Mouse (Mus musculus) heart, embryonic 14.5 days (tissue): ENCODE measurements around the gene Ankrd13b. TPM values are rescaled to one million over a fixed set of nuclear protein-coding genes. Genes with fewer than 3 reads are reported as not detected.
A peak's percentile ranks its signal among the peaks of the same experiment; 100 is the strongest.

Experiments used
- ATAC-seq: fragments of 200-750 bp; cut with Nextera tagmentation; 2 replicates; pipeline ENCODE4 v1.8.0; 2017; ENCODE audit warnings: low read depth, moderate TSS enrichment; ENCODE audit not compliant: insufficient number of reproducible peaks, insufficient read depth, low FRiP score
- H3K27ac ChIP-seq, 2 experiments: fragments of 200-500 bp in 1 of 2; fragments of 300-500 bp in 1 of 2; sonication (generic) in 1 of 2; replicated peaks in 1 of 2; 2 replicates each; pipeline ENCODE4 v1.5.1; 2012 to 2014; ENCODE audit warnings: low read depth in 2 of 2, low read length in 2 of 2, control low read depth in 1 of 2, mild to moderate bottlenecking in 1 of 2, mixed read lengths in 1 of 2; ENCODE audit not compliant: control insufficient read depth in 1 of 2, insufficient read depth in 1 of 2
- H3K27me3 ChIP-seq: fragments of 300-500 bp; sonication (generic); 2 replicates; pipeline ENCODE4 v1.6.1; 2014; ENCODE audit warnings: mild to moderate bottlenecking, low read length, control low read depth; ENCODE audit not compliant: control insufficient read depth, insufficient read depth
- H3K36me3 ChIP-seq: fragments of 300-500 bp; sonication (generic); 2 replicates; pipeline ENCODE4 v1.6.1; 2014; ENCODE audit warnings: mild to moderate bottlenecking, control low read depth, low read length, mixed read lengths; ENCODE audit not compliant: control insufficient read depth, insufficient read depth
- H3K4me1 ChIP-seq, 2 experiments: fragments of 200-500 bp in 1 of 2; fragments of 300-500 bp in 1 of 2; sonication (generic) in 1 of 2; 2 replicates each; pipeline ENCODE4 v1.6.1; 2012 to 2014; ENCODE audit warnings: low read length in 2 of 2, control low read depth in 1 of 2, mixed read lengths in 1 of 2; ENCODE audit not compliant: control insufficient read depth in 2 of 2, insufficient read depth in 2 of 2
- H3K4me2 ChIP-seq: fragments of 300-500 bp; sonication (generic); 2 replicates; pipeline ENCODE4 v1.6.1; 2014; ENCODE audit warnings: mild to moderate bottlenecking, low read length
- H3K4me3 ChIP-seq, 2 experiments: fragments of 200-500 bp in 1 of 2; fragments of 300-500 bp in 1 of 2; sonication (generic) in 1 of 2; 2 replicates each; pipeline ENCODE4 v1.5.1; 2012 to 2014; ENCODE audit warnings: low read length in 2 of 2, mild to moderate bottlenecking in 2 of 2, control low read depth in 1 of 2, low read depth in 1 of 2, moderate library complexity in 1 of 2; ENCODE audit not compliant: control insufficient read depth in 1 of 2, insufficient read depth in 1 of 2
- H3K9ac ChIP-seq: fragments of 300-500 bp; sonication (generic); 2 replicates; pipeline ENCODE4 v1.6.1; 2014; ENCODE audit warnings: mild to moderate bottlenecking, low read length
- H3K9me3 ChIP-seq: fragments of 300-500 bp; sonication (generic); 2 replicates; pipeline ENCODE4 v1.6.1; 2016; ENCODE audit warnings: low read length, control low read depth; ENCODE audit not compliant: control insufficient read depth
- WGBS: fragments of 180-500 bp; shearing (Covaris S2); extraction: QIAGEN DNeasy Blood & Tissue Kit; methylation state at CpG from one replicate; pipeline ENCODE4 v1.1.7; 2014; 5-methylcytosine and 5-hydroxymethylcytosine counted together
- polyA plus RNA-seq: library from polyadenylated mRNA; unstranded; fragments of >200 nt; fragmentation: Nextera tagmentation; extraction: Ambion mirVana; gene quantifications from 2 replicates; pipeline ENCODE4 v1.2.1, GENCODE M21; 2014

Gene Ankrd13b
- polyA plus RNA-seq, 1 experiment from 2014 or later, result 5.2 TPM

- WGBS, result 58% methylated on average over 5 of the region's 5 CpGs
Measured at GRCm38 (mm10) chr11:77519043-77519442, 29.6 kb upstream of the Ankrd13b start, which contains the start of gene Gm10392. Gene Gm10392, minus strand, starts transcription at chr11:77519198.

GRCm38 (mm10) chr11:77518051-77518798 lies 28.7 kb upstream of the Ankrd13b start:
- ATAC-seq, result no peak
- Histone ChIP-seq H3K36me3 (no peaks in the 10 kb centered on the region), H3K4me1 (peaks cover 18 to 21% of the 10 kb centered on the region in 2 experiments), H3K9ac (no peak overlapping the region), H3K27me3 (peaks cover 8% of the 10 kb centered on the region), H3K4me2 (no peak overlapping the region), H3K4me3 (no peak overlapping the region), H3K9me3 (no peaks in the 10 kb centered on the region), H3K27ac (no peak overlapping the region)
- WGBS, result 81% methylated on average over 27 of the region's 27 CpGs

More at GRCm38 (mm10) chr11:77519043-77519442, 29.6 kb upstream of the Ankrd13b start, which contains the start of gene Gm10392:
- ATAC-seq, result no peak
- no peak within 1 kb of the TSS for H3K27ac ChIP-seq
- no peak within 1 kb of the TSS for H3K4me2 ChIP-seq
- peaks cover 12 to 16% of the 10 kb centered on the region in 2 experiments for H3K4me1 ChIP-seq
- no peaks in the 10 kb centered on the region for H3K9me3 ChIP-seq
- no peaks in the 10 kb centered on the region for H3K36me3 ChIP-seq
- no peak within 1 kb of the TSS for H3K4me3 ChIP-seq
- no peak within 1 kb of the TSS for H3K9ac ChIP-seq
- peaks cover 8% of the 10 kb centered on the region for H3K27me3 ChIP-seq

- no peak for ATAC-seq
- WGBS, result 89% methylated on average over 5 of the region's 5 CpGs
- Histone ChIP-seq H3K27me3 (peaks cover 8% of the 10 kb centered on the region), H3K4me3 (no peak overlapping the region), H3K9ac (no peak overlapping the region), H3K36me3 (no peaks in the 10 kb centered on the region), H3K27ac (no peak overlapping the region), H3K9me3 (no peaks in the 10 kb centered on the region), H3K4me1 (peaks cover 21 to 27% of the 10 kb centered on the region in 2 experiments), H3K4me2 (peak overlapping the region; percentile 98; the same call in 1 of the 2 replicates)
Measured at GRCm38 (mm10) chr11:77516553-77517425, 27.3 kb upstream of the Ankrd13b start.

GRCm38 (mm10) chr11:77515637-77516552 lies 26.4 kb upstream of the Ankrd13b start, which contains the start of gene Trp53i13:
Gene Trp53i13, minus strand, starts transcription at chr11:77515980.
- 11% methylated on average over 39 of the region's 39 CpGs for WGBS
- H3K4me2 ChIP-seq, result peak within 1 kb of the TSS; percentile 98
- H3K4me3 ChIP-seq, result peak within 1 kb of the TSS; percentile 52 to 56
- H3K9me3 ChIP-seq, result no peaks in the 10 kb centered on the region
- H3K9ac ChIP-seq, result peak within 1 kb of the TSS; percentile 70
- peaks cover 8% of the 10 kb centered on the region for H3K27me3 ChIP-seq
- H3K36me3 ChIP-seq, result no peaks in the 10 kb centered on the region
- H3K27ac ChIP-seq, result peak within 1 kb of the TSS in 1 of 2 experiments; percentile 63; a peak in 1 of 4 replicates
- H3K4me1 ChIP-seq, result peaks cover 21 to 29% of the 10 kb centered on the region in 2 experiments
- no peak for ATAC-seq

- Histone ChIP-seq H3K27me3 (peaks cover 8% of the 10 kb centered on the region), H3K9me3 (no peaks in the 10 kb centered on the region), H3K4me2 (peak within 1 kb of the TSS; percentile 98), H3K4me1 (peaks cover 21 to 29% of the 10 kb centered on the region in 2 experiments), H3K27ac (peak within 1 kb of the TSS; percentile 7 to 63; a peak in 3 of 4 replicates), H3K4me3 (peak within 1 kb of the TSS; percentile 81 to 82), H3K36me3 (no peaks in the 10 kb centered on the region), H3K9ac (peak within 1 kb of the TSS; percentile 70)
- under 1% methylated on average over 68 of the region's 72 CpGs for WGBS
- ATAC-seq, result peak; percentile 47
Measured at GRCm38 (mm10) chr11:77514832-77515636, 25.6 kb upstream of the Ankrd13b start, which contains the start of gene Abhd15. Gene Abhd15, plus strand, starts transcription at chr11:77515121.

- 2% methylated on average over 19 of the region's 19 CpGs for WGBS
- no peak for ATAC-seq
- Histone ChIP-seq H3K9ac (peak overlapping the region; percentile 70), H3K4me3 (peak overlapping the region; percentile 52 to 56), H3K4me1 (peaks cover 21 to 29% of the 10 kb centered on the region in 2 experiments), H3K27me3 (peaks cover 8% of the 10 kb centered on the region), H3K4me2 (peak overlapping the region; percentile 98), H3K9me3 (no peaks in the 10 kb centered on the region), H3K36me3 (no peaks in the 10 kb centered on the region), H3K27ac (peak overlapping the region; percentile 7 to 63; a peak in 2 of 4 replicates)
Measured at GRCm38 (mm10) chr11:77514281-77514831, 24.9 kb upstream of the Ankrd13b start.
